Mouse (Mus musculus): Measurements from ENCODE around the gene Fcrla. TPM values are rescaled to one million over a fixed set of nuclear protein-coding genes. Genes with fewer than 3 reads are reported as not detected.

Fcrla gene
- total RNA-seq (2023), result 13.2 TPM

GRCm38 (mm10) chr1:170927378-170927777 lies at the start of gene Fcrla:
Gene Fcrla (minus strand): TSS chr1:170927583.

DNA sequence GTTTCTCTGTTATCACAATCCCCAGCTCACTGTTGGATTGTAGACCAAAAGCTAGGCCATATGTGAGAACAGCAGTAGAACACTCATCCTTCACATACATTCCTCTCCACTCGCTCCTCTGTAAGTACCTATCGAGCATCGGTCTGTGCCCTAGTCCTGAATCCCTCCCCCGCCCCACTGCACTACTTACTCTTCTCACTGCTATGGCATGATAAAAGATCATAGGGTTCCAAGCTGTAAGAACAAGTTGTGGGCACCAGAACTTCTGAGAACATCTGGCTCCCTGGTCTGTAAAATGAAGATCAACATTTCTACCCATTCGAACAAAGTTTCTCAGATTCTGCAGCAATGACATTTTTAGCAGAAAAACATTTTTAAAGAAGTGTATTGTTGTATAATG lies 49.1 kb upstream of the Fcrla start, which contains the start of gene Fcgr2b:
TSS of gene Fcgr2b (minus strand) at position 101 of the 400 bp plus-strand sequence.

DNA sequence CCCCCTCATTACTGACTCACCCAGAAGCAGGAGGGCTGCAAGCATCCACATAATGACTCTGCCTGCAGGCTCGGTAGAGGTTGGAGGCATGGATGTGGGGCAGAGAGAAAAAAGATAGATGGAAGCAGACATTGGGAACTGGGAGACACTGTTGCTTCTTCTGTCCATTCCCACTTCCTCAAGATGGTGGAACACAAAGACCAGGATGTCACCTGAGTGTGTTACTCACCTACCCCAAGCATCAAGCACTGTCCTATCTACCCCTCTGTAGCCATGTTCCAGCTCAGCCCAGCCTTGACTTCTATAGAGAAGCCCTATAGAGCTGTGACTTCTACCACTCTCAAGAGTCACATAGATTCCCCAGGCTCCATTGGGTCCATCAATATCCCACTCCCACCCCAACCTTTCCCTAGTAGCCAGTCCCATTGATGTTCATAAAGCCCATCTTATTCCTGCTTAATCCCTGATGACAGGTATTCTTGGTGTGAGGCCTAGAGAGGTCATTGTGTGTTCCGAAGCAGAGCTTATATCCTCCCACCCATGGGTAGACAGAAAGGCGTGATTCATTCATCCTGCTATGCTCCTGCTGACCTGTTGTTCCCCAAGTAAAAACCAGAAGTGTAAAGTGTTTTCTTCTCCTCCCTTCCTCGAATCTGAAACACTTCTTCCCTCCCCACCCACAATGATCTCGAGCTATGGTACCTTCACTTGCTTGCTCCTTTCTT lies 14.3 kb downstream of the Fcrla start, which contains the start of gene Fcrlb:
TSS of gene Fcrlb (minus strand) at position 51 of the 725 bp plus-strand sequence.

GRCm38 (mm10) chr1:170884978-170885561 lies 42.3 kb downstream of the Fcrla start, which contains the start of the genes Gm26620 and Dusp12:
Gene Gm26620 (plus strand): TSS chr1:170885065.
Gene Dusp12 (minus strand): TSS chr1:170885540.

GRCm38 (mm10) chr1:170867691-170868105 lies 59.7 kb downstream of the Fcrla start, which contains the start of gene Atf6:
Gene Atf6 (minus strand): TSS chr1:170867771.

Other genes starting within 250 kb of the Fcrla start
- gene Atf6, start 59.8 kb downstream of the Fcrla start, total RNA-seq (2023), result 8.4 TPM
- not detected for gene Gm26620, start 42.5 kb downstream of the Fcrla start, total RNA-seq (2023)
- gene Dusp12, start 42.0 kb downstream of the Fcrla start, total RNA-seq (2023), result 21.9 TPM
- not detected for gene Fcrlb, start 14.6 kb downstream of the Fcrla start, total RNA-seq (2023)
- 8.7 TPM for gene Fcgr2b, start 49.0 kb upstream of the Fcrla start, total RNA-seq (2023)
- gene Fcgr4, start 91.3 kb upstream of the Fcrla start, total RNA-seq (2023), result 0.47 TPM
- 5.6 TPM for gene Fcgr3, start 137.4 kb upstream of the Fcrla start, total RNA-seq (2023)
- not detected for gene Cfap126, start 186.3 kb upstream of the Fcrla start, total RNA-seq (2023)
- gene Sdhc, start 223.0 kb upstream of the Fcrla start, total RNA-seq (2023), result 113 TPM
- gene Mpz, start 223.1 kb upstream of the Fcrla start, total RNA-seq (2023), result not detected